Mouse (Mus musculus) limb, embryonic 11.5 days (tissue): ENCODE results near the gene Psmd11. TPM values are rescaled to one million over a fixed set of nuclear protein-coding genes. Genes with fewer than 3 reads are reported as not detected.
"Not testable (repeated sequence)": the region's sequence is repeated elsewhere in the genome, so short reads cannot be mapped to it uniquely, and the experiment has no call there.

Experiments used
- ATAC-seq: fragments of 200-750 bp; cut with Nextera tagmentation; 2 replicates; pipeline ENCODE4 v1.8.0; 2017; ENCODE audit warnings: low read depth; ENCODE audit not compliant: insufficient number of reproducible peaks, low FRiP score, low TSS enrichment
- DNase-seq: peaks from one replicate; pipeline ENCODE4 v3.0.0-alpha.2; 2015; ENCODE audit warnings: low spot score
- H3K27ac ChIP-seq: fragments of 300-500 bp; sonication (generic); replicated peaks from 2 replicates; pipeline ENCODE4 v1.5.1; 2014; ENCODE audit warnings: low read depth, mild to moderate bottlenecking, low read length
- H3K27me3 ChIP-seq: fragments of 300-500 bp; sonication (generic); 2 replicates; pipeline ENCODE4 v1.6.1; 2014; ENCODE audit warnings: mild to moderate bottlenecking, low read length, mixed read lengths; ENCODE audit not compliant: control insufficient read depth, insufficient read depth
- H3K36me3 ChIP-seq: fragments of 300-500 bp; sonication (generic); 2 replicates; pipeline ENCODE4 v1.6.1; 2014; ENCODE audit warnings: mild to moderate bottlenecking, low read length, moderate library complexity, mixed read lengths; ENCODE audit not compliant: control insufficient read depth, insufficient read depth
- H3K4me1 ChIP-seq: fragments of 300-500 bp; sonication (generic); 2 replicates; pipeline ENCODE4 v1.6.1; 2014; ENCODE audit warnings: low read length, mixed read lengths; ENCODE audit not compliant: control insufficient read depth, insufficient read depth
- H3K4me2 ChIP-seq: fragments of 300-500 bp; sonication (generic); 2 replicates; pipeline ENCODE4 v1.6.1; 2014; ENCODE audit warnings: low read depth, mild to moderate bottlenecking, moderate library complexity; ENCODE audit not compliant: severe bottlenecking
- H3K4me3 ChIP-seq: fragments of 300-500 bp; sonication (generic); 2 replicates; pipeline ENCODE4 v1.5.1; 2014; ENCODE audit warnings: low read depth, low read length
- H3K9ac ChIP-seq: fragments of 300-500 bp; sonication (generic); 2 replicates; pipeline ENCODE4 v1.6.1; 2014; ENCODE audit warnings: mild to moderate bottlenecking, low read length
- H3K9me3 ChIP-seq: fragments of 300-500 bp; sonication (generic); 2 replicates; pipeline ENCODE4 v1.6.1; 2016; ENCODE audit warnings: low read length; ENCODE audit not compliant: control insufficient read depth
- WGBS: fragments of 180-500 bp; shearing (Covaris S2); extraction: QIAGEN DNeasy Blood & Tissue Kit; methylation state at CpG from one replicate; pipeline ENCODE4 v1.1.7; 2014; 5-methylcytosine and 5-hydroxymethylcytosine counted together
- polyA plus RNA-seq: library from polyadenylated mRNA; unstranded; fragments of >200 nt; fragmentation: Nextera tagmentation; extraction: Ambion mirVana; gene quantifications from 2 replicates; pipeline ENCODE4 v1.2.1, GENCODE M21; 2014

The Psmd11 gene
- polyA plus RNA-seq, 1 experiment from 2014 or later: 334 TPM

- Histone ChIP-seq H3K4me3 (no peak overlapping the region), H3K27ac (no peak overlapping the region), H3K4me1 (peaks cover 4% of the 10 kb centered on the region; the same call in 1 of the 2 replicates), H3K9ac (no peak overlapping the region), H3K9me3 (no peaks in the 10 kb centered on the region), H3K36me3 (peaks cover 28% of the 10 kb centered on the region), H3K27me3 (no peaks in the 10 kb centered on the region), H3K4me2 (no peak overlapping the region)
- DNase-seq (no peak), ATAC-seq (no peak)
- WGBS: 81% methylated on average over 1 of the region's 1 CpGs
These were observed 38.5 kb upstream of the Psmd11 start for GRCm38 (mm10) chr11:80389885-80390284.

- peaks cover 32% of the 10 kb centered on the region for H3K36me3 ChIP-seq
- H3K4me2 ChIP-seq: no peak overlapping the region
- ATAC-seq (no peak), DNase-seq (peak; percentile 13)
- H3K4me1 ChIP-seq: peaks cover 2% of the 10 kb centered on the region; the same call in 1 of the 2 replicates
- no peak overlapping the region for H3K9ac ChIP-seq
- no peak overlapping the region for H3K4me3 ChIP-seq
- H3K9me3 ChIP-seq: no peaks in the 10 kb centered on the region
- WGBS: 95% methylated on average over 2 of the region's 2 CpGs
- no peaks in the 10 kb centered on the region for H3K27me3 ChIP-seq
- no peak overlapping the region for H3K27ac ChIP-seq
These were observed 36.9 kb upstream of the Psmd11 start for GRCm38 (mm10) chr11:80391407-80392120.

- WGBS: 95% methylated on average over 3 of the region's 3 CpGs
- no peak overlapping the region for H3K4me2 ChIP-seq
- no peak overlapping the region for H3K9ac ChIP-seq
- no peak for ATAC-seq
- H3K27me3 ChIP-seq: no peaks in the 10 kb centered on the region
- no peaks in the 10 kb centered on the region for H3K4me1 ChIP-seq
- no peak overlapping the region for H3K27ac ChIP-seq
- no peak overlapping the region for H3K4me3 ChIP-seq
- DNase-seq: no peak
- H3K36me3 ChIP-seq: peaks cover 24% of the 10 kb centered on the region; the same call in 1 of the 2 replicates
- H3K9me3 ChIP-seq: no peaks in the 10 kb centered on the region
These were observed 32.5 kb upstream of the Psmd11 start for GRCm38 (mm10) chr11:80395930-80396329.

GRCm38 (mm10) chr11:80396617-80397016 lies 31.8 kb upstream of the Psmd11 start:
- WGBS: 88% methylated on average over 4 of the region's 4 CpGs
- Histone ChIP-seq H3K4me1 (no peaks in the 10 kb centered on the region), H3K4me2 (no peak overlapping the region), H3K36me3 (peaks cover 20% of the 10 kb centered on the region; the same call in 1 of the 2 replicates), H3K4me3 (no peak overlapping the region), H3K27ac (no peak overlapping the region), H3K9me3 (no peaks in the 10 kb centered on the region), H3K27me3 (no peaks in the 10 kb centered on the region), H3K9ac (no peak overlapping the region)
- DNase-seq: no peak
- no peak for ATAC-seq

- H3K4me3 ChIP-seq, H3K4me2 ChIP-seq, H3K4me1 ChIP-seq, ATAC-seq, H3K9me3 ChIP-seq, H3K9ac ChIP-seq, H3K27me3 ChIP-seq, DNase-seq, H3K27ac ChIP-seq: not testable (repeated sequence)
- peaks cover 16% of the 10 kb centered on the region; the same call in 1 of the 2 replicates for H3K36me3 ChIP-seq
- 98% methylated on average over 6 of the region's 6 CpGs for WGBS
These were observed 20.5 kb upstream of the Psmd11 start for GRCm38 (mm10) chr11:80407878-80408277.

GRCm38 (mm10) chr11:80410377-80410776 lies 18.0 kb upstream of the Psmd11 start:
- no peak overlapping the region for H3K4me2 ChIP-seq
- no peak for ATAC-seq
- no peaks in the 10 kb centered on the region for H3K27me3 ChIP-seq
- peaks cover 12% of the 10 kb centered on the region for H3K36me3 ChIP-seq
- 90% methylated on average over 2 of the region's 2 CpGs for WGBS
- no peak overlapping the region for H3K9ac ChIP-seq
- H3K4me1 ChIP-seq: no peaks in the 10 kb centered on the region
- no peak for DNase-seq
- H3K27ac ChIP-seq: no peak overlapping the region
- H3K9me3 ChIP-seq: no peaks in the 10 kb centered on the region
- no peak overlapping the region for H3K4me3 ChIP-seq

- H3K36me3 ChIP-seq: peaks cover 2% of the 10 kb centered on the region
- ATAC-seq: no peak
- DNase-seq: no peak
- H3K9me3 ChIP-seq: no peaks in the 10 kb centered on the region
- no peak overlapping the region for H3K27ac ChIP-seq
- H3K4me1 ChIP-seq: no peaks in the 10 kb centered on the region
- no peak overlapping the region for H3K4me3 ChIP-seq
- H3K9ac ChIP-seq: no peak overlapping the region
- no peaks in the 10 kb centered on the region for H3K27me3 ChIP-seq
- no peak overlapping the region for H3K4me2 ChIP-seq
- WGBS: 88% methylated on average over 5 of the region's 5 CpGs
These were observed 11.3 kb upstream of the Psmd11 start for GRCm38 (mm10) chr11:80417085-80417484.

GRCm38 (mm10) chr11:80419743-80420142 lies 8.7 kb upstream of the Psmd11 start:
- Histone ChIP-seq H3K9me3 (no peaks in the 10 kb centered on the region), H3K36me3 (no peaks in the 10 kb centered on the region; the same call in none of the 2 replicates)
- no peak for ATAC-seq

More at GRCm38 (mm10) chr11:80419743-80420142, 8.7 kb upstream of the Psmd11 start:
- WGBS: 89% methylated on average over 1 of the region's 1 CpGs
- H3K4me3 ChIP-seq: no peak overlapping the region
- H3K4me1 ChIP-seq: no peaks in the 10 kb centered on the region
- no peak for DNase-seq
- H3K4me2 ChIP-seq: no peak overlapping the region
- H3K27ac ChIP-seq: no peak overlapping the region
- no peak overlapping the region for H3K9ac ChIP-seq
- H3K27me3 ChIP-seq: no peaks in the 10 kb centered on the region
